In genomic region chr15:66442333-66442732, GRCm38 (mm10) we compare ENCODE assay signal across 9 mouse cellular contexts. TPM values are rescaled to one million over a fixed set of nuclear protein-coding genes. Genes with fewer than 3 reads are reported as not detected.
A peak's percentile ranks its signal among the peaks of the same experiment; 100 is the strongest.
DNase-seq lines count a peak whose midpoint lies in the region; ATAC-seq lines count a peak whose summit lies in the region.
"Had no signal": no experiment of that assay in that cellular context is flagged by ENCODE, and none has a peak within 500 bp of the region (broad histone marks: within the 10 kb centered on the region; RNA-seq: fewer than 3 reads in every experiment).

No protein-coding gene starts in this region.

- H3K27me3 ChIP-seq in midbrain, embryonic 11.5 days (ENCODE audit: control insufficient read depth, insufficient read depth, low read length): no peaks in the 10 kb centered on the region

- WGBS in midbrain, embryonic 11.5 days: 42% methylated on average over 3 of the region's 3 CpGs

- H3K36me3 ChIP-seq in midbrain, embryonic 11.5 days (ENCODE audit: control insufficient read depth, insufficient read depth, low read length): no peaks in the 10 kb centered on the region

- ATAC-seq in midbrain, embryonic 11.5 days (ENCODE audit: low FRiP score): 0 out of 2 replicates have a peak, but pooled peaks have one; percentile 50

- peak; percentile 30 for DNase-seq in gastrocnemius, adult 18-20 months (ENCODE audit: low spot score)
- no peak for DNase-seq in gastrocnemius, adult 8-10 months (ENCODE audit: low spot score in 2 of 2)
- DNase-seq in CD4-positive helper T cell, adult 2 months (ENCODE audit: low read depth, low spot score): peak; percentile 69
- peak; percentile 16 for DNase-seq in cerebellum, adult 11-12 months
- peak; percentile 27 for DNase-seq in forelimb bud, embryonic 11.5 days (ENCODE audit: low read depth, low spot score)
- DNase-seq in layer of hippocampus, adult 8-10 months (ENCODE audit: low spot score in 2 of 2): peak; percentile 52 to 70
- DNase-seq in midbrain, embryonic 11.5 days (ENCODE audit: low spot score, missing footprints): no peak
- DNase-seq in telencephalon, adult 2 months (ENCODE audit: low read depth, low spot score): peak; percentile 60

- H3K4me3 ChIP-seq in midbrain, embryonic 11.5 days (ENCODE audit: low read depth, low read length): no peak overlapping the region

- H3K9me3 ChIP-seq in midbrain, embryonic 11.5 days (ENCODE audit: control insufficient read depth, low read length): no peaks in the 10 kb centered on the region

- no peak overlapping the region for H3K4me2 ChIP-seq in midbrain, embryonic 11.5 days

- H3K27ac ChIP-seq in midbrain, embryonic 11.5 days (ENCODE audit: low read depth, low read length): no peak overlapping the region

- H3K9ac ChIP-seq in midbrain, embryonic 11.5 days (ENCODE audit: low read length): no peak overlapping the region

- no peaks in the 10 kb centered on the region for H3K4me1 ChIP-seq in midbrain, embryonic 11.5 days (ENCODE audit: control insufficient read depth, insufficient read depth, low read length)

RNA-seq across cellular contexts. Expression of gene Lrrc6, which starts 58.4 kb away (rescaled TPM):
- total RNA-seq in gastrocnemius, adult 18-20 months (2021): not detected
- not detected for total RNA-seq in gastrocnemius, adult 8-10 months (2022)
- total RNA-seq in layer of hippocampus, adult 8-10 months (2022): 1 to 10 TPM; 3.2 to 5.2 (median 4.3) TPM
- 0.05 and 0.34 TPM in 2 replicates for polyA plus RNA-seq in midbrain, embryonic 11.5 days (2014; fragmentation: Nextera tagmentation; extraction: Ambion mirVana)
- polyA plus RNA-seq: large intestine, adult 2 months had no signal

Comparison
In these comparisons a context has a peak if more than half of its experiments do, and no peak if none do; other contexts are left out.
1. DNase-seq: peak in gastrocnemius, adult 18-20 months (single experiment), CD4-positive helper T cell, adult 2 months (single experiment), cerebellum, adult 11-12 months (single experiment), forelimb bud, embryonic 11.5 days (single experiment), layer of hippocampus, adult 8-10 months (2 of 2) and telencephalon, adult 2 months (single experiment); none in gastrocnemius, adult 8-10 months (0 of 2) and midbrain, embryonic 11.5 days (single experiment).
2. RNA of gene Lrrc6, which starts 58.4 kb away (total RNA-seq): 3.2 to 5.2 TPM in layer of hippocampus, adult 8-10 months; not detected in gastrocnemius, adult 18-20 months and not detected in gastrocnemius, adult 8-10 months; every median in the first group is over 4 times any median in the second.